Mouse (Mus musculus) embryonic facial prominence, embryonic 11.5 days (tissue): Measurements from ENCODE around the gene Trappc10. TPM values are rescaled to one million over a fixed set of nuclear protein-coding genes. Genes with fewer than 3 reads are reported as not detected.

Source experiments
- ATAC-seq: fragments of 200-750 bp; cut with Nextera tagmentation; replicated peaks from 2 replicates; pipeline ENCODE4 v1.8.0; 2017; ENCODE audit warnings: low read depth; ENCODE audit not compliant: insufficient number of reproducible peaks, low FRiP score, low TSS enrichment
- DNase-seq: peaks from one replicate; pipeline ENCODE4 v3.0.0-alpha.2; 2015; ENCODE audit warnings: low spot score
- H3K27ac ChIP-seq: fragments of 300-500 bp; sonication (generic); replicated peaks from 2 replicates; pipeline ENCODE4 v1.5.1; 2014; ENCODE audit warnings: mild to moderate bottlenecking, low read depth, low read length, control low read depth
- H3K27me3 ChIP-seq: fragments of 300-500 bp; sonication (generic); 2 replicates; pipeline ENCODE4 v1.6.1; 2014; ENCODE audit warnings: mild to moderate bottlenecking, low read length, moderate library complexity, mixed read lengths; ENCODE audit not compliant: control insufficient read depth, insufficient read depth
- H3K36me3 ChIP-seq: fragments of 300-500 bp; sonication (generic); replicated peaks from 2 replicates; pipeline ENCODE4 v1.6.1; 2014; ENCODE audit warnings: low read depth, mild to moderate bottlenecking, low read length, moderate library complexity, mixed read lengths; ENCODE audit not compliant: control insufficient read depth, insufficient read depth
- H3K4me1 ChIP-seq: fragments of 300-500 bp; sonication (generic); 2 replicates; pipeline ENCODE4 v1.6.1; 2014; ENCODE audit warnings: low read length, mixed read lengths; ENCODE audit not compliant: control insufficient read depth, insufficient read depth
- H3K4me2 ChIP-seq: fragments of 300-500 bp; sonication (generic); 2 replicates; pipeline ENCODE4 v1.6.1; 2014; ENCODE audit warnings: low read depth, mild to moderate bottlenecking, control low read depth, low read length, moderate library complexity
- H3K4me3 ChIP-seq: fragments of 300-500 bp; sonication (generic); 2 replicates; pipeline ENCODE4 v1.5.1; 2014; ENCODE audit warnings: low read depth, low read length, control low read depth
- H3K9ac ChIP-seq: fragments of 300-500 bp; sonication (generic); replicated peaks from 2 replicates; pipeline ENCODE4 v1.6.1; 2014; ENCODE audit warnings: mild to moderate bottlenecking, control low read depth, low read length
- H3K9me3 ChIP-seq: fragments of 300-500 bp; sonication (generic); replicated peaks from 2 replicates; pipeline ENCODE4 v1.6.1; 2016; ENCODE audit warnings: mild to moderate bottlenecking, low read length, inconsistent platforms, mixed read lengths; ENCODE audit not compliant: control insufficient read depth
- WGBS: fragments of 180-500 bp; shearing (Covaris S2); extraction: QIAGEN DNeasy Blood & Tissue Kit; methylation state at CpG from one replicate; pipeline ENCODE4 v1.1.7; 2014; 5-methylcytosine and 5-hydroxymethylcytosine counted together
- polyA plus RNA-seq: library from polyadenylated mRNA; unstranded; fragments of >200 nt; fragmentation: Nextera tagmentation; extraction: Ambion mirVana; gene quantifications from 2 replicates; pipeline ENCODE4 v1.2.1, GENCODE M21; 2014

Gene Trappc10
- polyA plus RNA-seq, 1 experiment from 2014 or later: 16.1 TPM

DNA sequence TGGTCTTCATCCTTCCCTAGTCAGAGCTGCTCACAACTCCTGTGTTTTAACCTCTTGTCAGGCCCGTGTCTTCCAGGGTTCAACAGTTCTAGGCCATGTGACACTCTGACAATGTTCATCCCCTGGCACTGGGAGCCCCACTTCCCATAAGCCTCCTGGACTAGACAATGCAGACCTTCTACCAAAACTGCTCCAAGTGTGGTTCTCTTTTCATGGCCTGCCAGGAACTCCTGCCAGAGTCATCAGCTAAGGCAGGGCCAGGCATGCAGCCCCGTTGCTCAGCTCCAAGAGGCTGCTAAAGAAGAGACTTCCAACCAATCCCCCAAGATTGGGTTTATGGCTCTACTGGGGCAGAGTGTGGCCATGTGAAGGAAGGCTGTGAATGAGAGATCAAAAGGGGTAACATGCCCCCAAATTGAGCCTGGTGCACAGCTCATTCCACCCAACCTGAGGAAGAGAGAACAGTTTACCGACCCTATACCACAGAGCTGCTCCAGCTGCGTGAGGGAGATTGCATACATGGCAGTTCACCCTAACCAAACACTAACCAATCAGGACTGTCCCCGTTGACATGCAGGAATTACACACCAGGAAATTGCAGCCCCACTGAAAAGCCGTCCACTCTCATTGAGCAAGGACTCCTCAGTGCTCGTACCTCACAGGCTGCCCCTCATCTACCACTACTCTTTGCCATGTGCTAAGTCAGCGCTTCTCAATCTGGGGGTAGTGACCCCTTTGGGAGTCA lies 7.4 kb downstream of the Trappc10 start:
- H3K9me3 ChIP-seq: no peaks in the 10 kb centered on the region
- no peaks in the 10 kb centered on the region for H3K4me1 ChIP-seq
- H3K4me2 ChIP-seq: no peak overlapping the region
- H3K27ac ChIP-seq: no peak overlapping the region
- H3K4me3 ChIP-seq: no peak overlapping the region
- H3K36me3 ChIP-seq: no peaks in the 10 kb centered on the region
- no peak for ATAC-seq
- WGBS: 86% methylated on average over 8 of the region's 8 CpGs
- H3K27me3 ChIP-seq: no peaks in the 10 kb centered on the region
- DNase-seq: no peak
- no peak overlapping the region for H3K9ac ChIP-seq

- no peak for DNase-seq
- H3K4me2 ChIP-seq: no peak overlapping the region
- WGBS: 90% methylated on average over 6 of the region's 6 CpGs
- H3K4me3 ChIP-seq: no peak overlapping the region
- H3K9me3 ChIP-seq: no peaks in the 10 kb centered on the region
- H3K36me3 ChIP-seq: no peaks in the 10 kb centered on the region
- no peak for ATAC-seq
- H3K9ac ChIP-seq: no peak overlapping the region
- no peaks in the 10 kb centered on the region for H3K4me1 ChIP-seq
- no peaks in the 10 kb centered on the region for H3K27me3 ChIP-seq
- no peak overlapping the region for H3K27ac ChIP-seq
Measured at GRCm38 (mm10) chr10:78233756-78234155, 10.7 kb downstream of the Trappc10 start.

DNA sequence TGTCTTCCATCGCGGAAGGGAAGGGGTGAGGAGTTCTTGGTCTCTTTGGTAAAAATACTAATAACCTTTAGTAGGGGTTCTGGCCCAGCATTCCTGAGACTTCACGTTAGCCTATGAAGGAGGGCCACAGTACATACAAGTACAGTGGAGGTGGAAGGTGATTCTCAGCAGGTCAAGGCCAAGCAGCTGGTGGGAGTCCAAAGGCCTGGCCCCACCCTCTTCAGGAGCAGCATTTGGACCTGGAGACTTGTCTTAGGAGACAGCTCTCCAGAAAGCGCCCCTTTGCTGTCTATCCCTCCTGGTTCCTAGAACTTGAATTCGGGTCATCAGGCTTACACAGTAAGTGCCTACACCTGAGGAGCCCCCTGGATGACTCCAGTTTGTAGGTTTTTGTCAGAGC lies 11.3 kb downstream of the Trappc10 start:
- Histone ChIP-seq H3K4me2 (no peak overlapping the region), H3K4me1 (no peaks in the 10 kb centered on the region), H3K27me3 (no peaks in the 10 kb centered on the region), H3K27ac (no peak overlapping the region), H3K9ac (no peak overlapping the region), H3K36me3 (no peaks in the 10 kb centered on the region), H3K9me3 (no peaks in the 10 kb centered on the region), H3K4me3 (no peak overlapping the region)
- DNase-seq (no peak), ATAC-seq (no peak)
- WGBS: 91% methylated on average over 5 of the region's 5 CpGs

GRCm38 (mm10) chr10:78232301-78232980 lies 12.0 kb downstream of the Trappc10 start:
- no peaks in the 10 kb centered on the region for H3K9me3 ChIP-seq
- H3K27ac ChIP-seq: no peak overlapping the region
- no peak overlapping the region for H3K4me3 ChIP-seq
- 86% methylated on average over 4 of the region's 4 CpGs for WGBS
- ATAC-seq (no peak), DNase-seq (no peak)
- H3K4me2 ChIP-seq: no peak overlapping the region
- H3K9ac ChIP-seq: no peak overlapping the region
- no peaks in the 10 kb centered on the region for H3K36me3 ChIP-seq
- no peaks in the 10 kb centered on the region for H3K4me1 ChIP-seq
- no peaks in the 10 kb centered on the region for H3K27me3 ChIP-seq

DNA sequence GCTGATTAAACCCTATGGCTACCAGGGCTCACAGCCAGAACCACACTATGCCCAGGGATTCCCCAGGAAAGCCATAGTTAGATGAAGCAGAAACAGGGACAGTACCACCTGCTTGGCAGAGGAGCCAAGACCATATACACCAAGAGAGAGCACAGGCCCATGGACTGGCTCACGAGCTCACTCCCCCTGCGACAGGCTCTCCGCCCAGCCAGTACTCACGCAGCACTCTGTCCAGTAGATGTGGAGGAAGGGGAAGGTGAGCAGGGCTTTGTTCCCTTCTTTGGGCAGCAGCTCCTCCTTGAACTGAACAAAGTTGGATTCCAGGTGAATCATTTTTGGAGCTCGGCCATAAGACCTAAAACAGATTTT lies 15.9 kb downstream of the Trappc10 start:
- Histone ChIP-seq H3K4me1 (no peaks in the 10 kb centered on the region), H3K27ac (no peak overlapping the region), H3K36me3 (no peaks in the 10 kb centered on the region), H3K4me3 (no peak overlapping the region), H3K27me3 (no peaks in the 10 kb centered on the region), H3K9ac (no peak overlapping the region), H3K9me3 (no peaks in the 10 kb centered on the region), H3K4me2 (no peak overlapping the region)
- WGBS: 90% methylated on average over 5 of the region's 5 CpGs
- DNase-seq: no peak
- ATAC-seq: no peak

GRCm38 (mm10) chr10:78227875-78228559 lies 16.4 kb downstream of the Trappc10 start:
- ATAC-seq (no peak), DNase-seq (no peak)
- H3K27me3 ChIP-seq: no peaks in the 10 kb centered on the region
- H3K9ac ChIP-seq: no peak overlapping the region
- no peaks in the 10 kb centered on the region for H3K9me3 ChIP-seq
- no peak overlapping the region for H3K4me2 ChIP-seq
- WGBS: 89% methylated on average over 8 of the region's 8 CpGs
- H3K4me1 ChIP-seq: no peaks in the 10 kb centered on the region
- H3K27ac ChIP-seq: no peak overlapping the region
- no peaks in the 10 kb centered on the region for H3K36me3 ChIP-seq
- no peak overlapping the region for H3K4me3 ChIP-seq

- no peaks in the 10 kb centered on the region for H3K27me3 ChIP-seq
- no peak overlapping the region for H3K9ac ChIP-seq
- no peak for ATAC-seq
- H3K36me3 ChIP-seq: no peaks in the 10 kb centered on the region; the same call in 1 of the 2 replicates
- no peak overlapping the region for H3K4me3 ChIP-seq
- no peak overlapping the region for H3K4me2 ChIP-seq
- WGBS: 90% methylated on average over 6 of the region's 6 CpGs
- no peaks in the 10 kb centered on the region for H3K9me3 ChIP-seq
- H3K27ac ChIP-seq: no peak overlapping the region
- DNase-seq: no peak
- no peaks in the 10 kb centered on the region for H3K4me1 ChIP-seq
Measured at GRCm38 (mm10) chr10:78224136-78224535, 20.3 kb downstream of the Trappc10 start.

DNA sequence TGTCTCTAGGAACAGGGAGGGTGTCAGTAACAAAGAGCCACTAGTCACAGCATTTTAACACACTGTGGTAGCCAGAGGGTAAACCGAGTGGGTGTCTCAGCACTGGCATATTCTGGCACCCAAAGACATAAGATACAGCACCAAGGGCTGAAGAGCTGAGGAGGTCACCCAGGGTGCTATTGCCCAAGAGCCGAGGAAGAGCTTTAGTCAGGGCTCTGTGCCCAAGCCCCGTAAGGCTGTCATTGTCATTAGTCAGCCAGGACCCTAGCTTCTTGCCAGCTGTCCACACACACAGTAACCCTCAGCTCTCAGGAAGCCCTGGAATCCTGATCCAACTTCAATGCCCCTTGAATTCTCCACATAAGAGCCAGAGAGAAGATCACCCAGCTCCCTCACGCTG lies 21.5 kb downstream of the Trappc10 start:
- DNase-seq (no peak), ATAC-seq (no peak)
- no peak overlapping the region for H3K27ac ChIP-seq
- H3K9ac ChIP-seq: no peak overlapping the region
- no peak overlapping the region for H3K4me3 ChIP-seq
- no peaks in the 10 kb centered on the region for H3K4me1 ChIP-seq
- no peak overlapping the region for H3K4me2 ChIP-seq
- H3K9me3 ChIP-seq: no peaks in the 10 kb centered on the region
- H3K27me3 ChIP-seq: no peaks in the 10 kb centered on the region
- 89% methylated on average over 4 of the region's 4 CpGs for WGBS
- no peaks in the 10 kb centered on the region; the same call in none of the 2 replicates for H3K36me3 ChIP-seq
